Mouse (Mus musculus) lung, embryonic 14.5 days (tissue): ENCODE measurements around the gene Gm10188. TPM values are rescaled to one million over a fixed set of nuclear protein-coding genes. Genes with fewer than 3 reads are reported as not detected.

Source experiments
- ATAC-seq: fragments of 200-750 bp; cut with Nextera tagmentation; 2 replicates; pipeline ENCODE4 v1.8.0; 2017; ENCODE audit warnings: mild to moderate bottlenecking, moderate TSS enrichment, moderate library complexity; ENCODE audit not compliant: insufficient read depth
- DNase-seq: peaks from one replicate; pipeline ENCODE4 v3.0.0-alpha.2; 2015
- H3K27ac ChIP-seq: fragments of 300-500 bp; sonication (generic); 2 replicates; pipeline ENCODE4 v1.5.1; 2014; ENCODE audit warnings: low read depth, mild to moderate bottlenecking, moderate library complexity
- H3K27me3 ChIP-seq: fragments of 300-500 bp; sonication (generic); 2 replicates; pipeline ENCODE4 v1.6.1; 2014; ENCODE audit warnings: low read length, control low read depth; ENCODE audit not compliant: insufficient read depth
- H3K36me3 ChIP-seq: fragments of 300-500 bp; sonication (generic); 2 replicates; pipeline ENCODE4 v1.6.1; 2014; ENCODE audit warnings: control low read depth; ENCODE audit not compliant: insufficient read depth
- H3K4me1 ChIP-seq: fragments of 300-500 bp; sonication (generic); 2 replicates; pipeline ENCODE4 v1.6.1; 2014; ENCODE audit warnings: antibody characterized with exemption, control low read depth; ENCODE audit not compliant: insufficient read depth
- H3K4me2 ChIP-seq: fragments of 300-500 bp; sonication (generic); 2 replicates; pipeline ENCODE4 v1.6.1; 2014; ENCODE audit warnings: mild to moderate bottlenecking
- H3K4me3 ChIP-seq: fragments of 300-500 bp; sonication (generic); 2 replicates; pipeline ENCODE4 v1.5.1; 2014; ENCODE audit warnings: low read depth, low read length
- H3K9ac ChIP-seq: fragments of 300-500 bp; sonication (generic); 2 replicates; pipeline ENCODE4 v1.6.1; 2014
- H3K9me3 ChIP-seq: fragments of 300-500 bp; sonication (generic); 2 replicates; pipeline ENCODE4 v1.6.1; 2016; ENCODE audit warnings: low read depth, low read length, control low read depth
- CTCF ChIP-seq: IDR thresholded peaks from 2 replicates; pipeline ENCODE4 v1.5.1; 2016; ENCODE audit warnings: antibody characterized with exemption, low read depth
- WGBS: fragments of 180-500 bp; shearing (Covaris S2); extraction: QIAGEN DNeasy Blood & Tissue Kit; methylation state at CpG from one replicate; pipeline ENCODE4 v1.1.7; 2014; 5-methylcytosine and 5-hydroxymethylcytosine counted together
- polyA plus RNA-seq: library from polyadenylated mRNA; unstranded; fragments of >200 nt; fragmentation: Nextera tagmentation; extraction: Ambion mirVana; gene quantifications from 2 replicates; pipeline ENCODE4 v1.2.1, GENCODE M21; 2014

The Gm10188 gene
- polyA plus RNA-seq, 1 experiment from 2014 or later: not detected

GRCm38 (mm10) chr1:132246137-132246536 is 16.6 kb upstream of the Gm10188 start:
- Histone ChIP-seq H3K27me3 (no peaks in the 10 kb centered on the region), H3K4me3 (no peak overlapping the region), H3K4me2 (no peak overlapping the region), H3K9me3 (no peaks in the 10 kb centered on the region), H3K27ac (no peak overlapping the region), H3K36me3 (no peaks in the 10 kb centered on the region), H3K4me1 (no peaks in the 10 kb centered on the region), H3K9ac (no peak overlapping the region)
- peak; percentile 8; the same call in 1 of the 2 replicates for ATAC-seq
- 33% methylated on average over 6 of the region's 6 CpGs for WGBS
- TF ChIP-seq CTCF: no peak
- no peak for DNase-seq

GRCm38 (mm10) chr1:132245010-132245409 is 15.4 kb upstream of the Gm10188 start:
- ATAC-seq (no peak), DNase-seq (no peak)
- H3K4me3 ChIP-seq: no peak overlapping the region
- H3K9ac ChIP-seq: no peak overlapping the region
- no peaks in the 10 kb centered on the region for H3K27me3 ChIP-seq
- H3K27ac ChIP-seq: no peak overlapping the region
- no peaks in the 10 kb centered on the region for H3K4me1 ChIP-seq
- no peaks in the 10 kb centered on the region for H3K36me3 ChIP-seq
- WGBS: 61% methylated on average over 5 of the region's 5 CpGs
- TF ChIP-seq CTCF: no peak
- H3K9me3 ChIP-seq: no peaks in the 10 kb centered on the region
- no peak overlapping the region for H3K4me2 ChIP-seq

- Histone ChIP-seq H3K4me3 (no peak overlapping the region), H3K36me3 (no peaks in the 10 kb centered on the region), H3K4me2 (no peak overlapping the region), H3K4me1 (no peaks in the 10 kb centered on the region), H3K9ac (no peak overlapping the region), H3K9me3 (no peaks in the 10 kb centered on the region), H3K27me3 (0 out of 2 replicates have a peak, but pooled peaks cover 6% of the 10 kb centered on the region), H3K27ac (no peak overlapping the region)
- TF ChIP-seq CTCF: peak; percentile 93
- DNase-seq (peak; percentile 82), ATAC-seq (no peak)
- 19% methylated on average over 6 of the region's 6 CpGs for WGBS
Observed at GRCm38 (mm10) chr1:132237585-132238159, 8.1 kb upstream of the Gm10188 start.

- no peaks in the 10 kb centered on the region for H3K4me1 ChIP-seq
- 33% methylated on average over 9 of the region's 9 CpGs for WGBS
- H3K9me3 ChIP-seq: no peaks in the 10 kb centered on the region
- ATAC-seq: no peak
- H3K9ac ChIP-seq: no peak overlapping the region
- no peak overlapping the region for H3K27ac ChIP-seq
- 0 out of 2 replicates have a peak, but pooled peaks cover 6% of the 10 kb centered on the region for H3K27me3 ChIP-seq
- no peak overlapping the region for H3K4me3 ChIP-seq
- no peaks in the 10 kb centered on the region for H3K36me3 ChIP-seq
- DNase-seq: no peak
- H3K4me2 ChIP-seq: no peak overlapping the region
- no peak for TF ChIP-seq CTCF
Observed at GRCm38 (mm10) chr1:132234757-132235273, 5.2 kb upstream of the Gm10188 start.

- ATAC-seq: no peak
- H3K27ac ChIP-seq: no peak overlapping the region
- WGBS: 17% methylated on average over 12 of the region's 12 CpGs
Observed at GRCm38 (mm10) chr1:132233566-132233965, 4.0 kb upstream of the Gm10188 start.

GRCm38 (mm10) chr1:132231470-132232274 is 2.1 kb upstream of the Gm10188 start:
- Histone ChIP-seq H3K9me3 (no peaks in the 10 kb centered on the region), H3K4me2 (no peak overlapping the region), H3K9ac (no peak overlapping the region), H3K36me3 (no peaks in the 10 kb centered on the region), H3K27me3 (0 out of 2 replicates have a peak, but pooled peaks cover 6% of the 10 kb centered on the region), H3K4me3 (no peak overlapping the region), H3K27ac (no peak overlapping the region), H3K4me1 (no peaks in the 10 kb centered on the region)
- 45% methylated on average over 7 of the region's 7 CpGs for WGBS
- no peak for TF ChIP-seq CTCF
- DNase-seq: no peak
- ATAC-seq: no peak

More at GRCm38 (mm10) chr1:132233566-132233965, 4.0 kb upstream of the Gm10188 start:
- no peaks in the 10 kb centered on the region for H3K36me3 ChIP-seq
- H3K4me1 ChIP-seq: no peaks in the 10 kb centered on the region
- TF ChIP-seq CTCF: peak; percentile 48
- DNase-seq: peak; percentile 66
- H3K9me3 ChIP-seq: no peaks in the 10 kb centered on the region
- H3K9ac ChIP-seq: no peak overlapping the region
- H3K27me3 ChIP-seq: 0 out of 2 replicates have a peak, but pooled peaks cover 6% of the 10 kb centered on the region
- H3K4me2 ChIP-seq: no peak overlapping the region
- H3K4me3 ChIP-seq: no peak overlapping the region
